Mouse (Mus musculus) MEL (cell line): ENCODE measurements around the gene Ubtf.

Source experiments
- CTCF ChIP-seq, 3 experiments: IDR thresholded peaks in 2 of 3; conservative IDR thresholded peaks in 1 of 3; 2 replicates each; pipeline ENCODE4 v1.5.1; 2011 to 2012; ENCODE audit warnings: low read length in 3 of 3, low read depth in 2 of 3, mild to moderate bottlenecking in 2 of 3, improper control_type of control experiment in 1 of 3, inconsistent platforms in 1 of 3, mixed read lengths in 1 of 3, moderate library complexity in 1 of 3; ENCODE audit not compliant: control insufficient read depth in 1 of 3, insufficient read depth in 1 of 3, poor library complexity in 1 of 3, severe bottlenecking in 1 of 3
- EP300 ChIP-seq, 2 experiments: IDR thresholded peaks; 2 replicates each; pipeline ENCODE4 v1.6.1; 2011; ENCODE audit warnings: improper control_type of control experiment in 2 of 2, low read length in 2 of 2, low read depth in 1 of 2, mild to moderate bottlenecking in 1 of 2
- GATA1 ChIP-seq: IDR thresholded peaks from 2 replicates; pipeline ENCODE4 v1.6.1; 2011; ENCODE audit warnings: low read depth, low read length, improper control_type of control experiment
- MAFK ChIP-seq: IDR thresholded peaks from 2 replicates; pipeline ENCODE4 v1.6.1; 2011; ENCODE audit warnings: low read depth, mild to moderate bottlenecking, low read length, improper control_type of control experiment, borderline replicate concordance
- MAX ChIP-seq: IDR thresholded peaks from 2 replicates; pipeline ENCODE4 v1.6.1; 2011; ENCODE audit warnings: low read length, improper control_type of control experiment
- NRF1 ChIP-seq: IDR thresholded peaks from 2 replicates; pipeline ENCODE4 v1.6.1; 2014; ENCODE audit warnings: low read depth, mild to moderate bottlenecking, inconsistent platforms, low read length, improper control_type of control experiment, moderate library complexity; ENCODE audit not compliant: poor library complexity, insufficient read depth, severe bottlenecking
- POLR2A ChIP-seq, 2 experiments: IDR thresholded peaks; 2 replicates each; pipeline ENCODE4 v1.6.1; 2011 to 2012; ENCODE audit warnings: low read length in 2 of 2, mild to moderate bottlenecking in 2 of 2, control low read depth in 1 of 2, improper control_type of control experiment in 1 of 2, low read depth in 1 of 2, moderate library complexity in 1 of 2; ENCODE audit not compliant: control insufficient read depth in 1 of 2, insufficient read depth in 1 of 2, poor library complexity in 1 of 2
- RAD21 ChIP-seq: IDR thresholded peaks from 2 replicates; pipeline ENCODE4 v1.6.1; 2011; ENCODE audit warnings: mild to moderate bottlenecking, low read depth, low read length, improper control_type of control experiment
- TBP ChIP-seq: IDR thresholded peaks from 2 replicates; pipeline ENCODE4 v1.8.0; 2011; ENCODE audit warnings: low read depth, low read length, improper control_type of control experiment
- USF1 ChIP-seq: IDR thresholded peaks from 2 replicates; pipeline ENCODE4 v1.6.1; 2014; ENCODE audit warnings: low read depth, mild to moderate bottlenecking, inconsistent platforms, low read length, improper control_type of control experiment, moderate library complexity

GRCm38 (mm10) chr11:102258095-102258494, 61.4 kb downstream of the Ubtf start:
- TF ChIP-seq EP300 (IDR thresholded peaks at IDR 0.05; ENCODE audit: low read depth in 1 of 2, low read length in 2 of 2) (no peak), CTCF (IDR thresholded peaks at IDR 0.05 in 2 of 3, conservative IDR thresholded peaks at IDR 0.05 in 1 of 3; ENCODE audit: control insufficient read depth in 1 of 3, insufficient read depth in 1 of 3, low read depth in 2 of 3, low read length in 3 of 3, poor library complexity in 1 of 3, severe bottlenecking in 1 of 3) (no peak), RAD21 (no peak), GATA1 (peak; percentile 74), POLR2A (IDR thresholded peaks at IDR 0.05; ENCODE audit: control insufficient read depth in 1 of 2, insufficient read depth in 1 of 2, low read depth in 1 of 2, low read length in 2 of 2, poor library complexity in 1 of 2) (no peak), MAFK (no peak), MAX (no peak), NRF1 (no peak), TBP (no peak), USF1 (no peak)
